Mouse (Mus musculus): ENCODE measurements around the gene Prdx5.

Prdx5 gene

DNA sequence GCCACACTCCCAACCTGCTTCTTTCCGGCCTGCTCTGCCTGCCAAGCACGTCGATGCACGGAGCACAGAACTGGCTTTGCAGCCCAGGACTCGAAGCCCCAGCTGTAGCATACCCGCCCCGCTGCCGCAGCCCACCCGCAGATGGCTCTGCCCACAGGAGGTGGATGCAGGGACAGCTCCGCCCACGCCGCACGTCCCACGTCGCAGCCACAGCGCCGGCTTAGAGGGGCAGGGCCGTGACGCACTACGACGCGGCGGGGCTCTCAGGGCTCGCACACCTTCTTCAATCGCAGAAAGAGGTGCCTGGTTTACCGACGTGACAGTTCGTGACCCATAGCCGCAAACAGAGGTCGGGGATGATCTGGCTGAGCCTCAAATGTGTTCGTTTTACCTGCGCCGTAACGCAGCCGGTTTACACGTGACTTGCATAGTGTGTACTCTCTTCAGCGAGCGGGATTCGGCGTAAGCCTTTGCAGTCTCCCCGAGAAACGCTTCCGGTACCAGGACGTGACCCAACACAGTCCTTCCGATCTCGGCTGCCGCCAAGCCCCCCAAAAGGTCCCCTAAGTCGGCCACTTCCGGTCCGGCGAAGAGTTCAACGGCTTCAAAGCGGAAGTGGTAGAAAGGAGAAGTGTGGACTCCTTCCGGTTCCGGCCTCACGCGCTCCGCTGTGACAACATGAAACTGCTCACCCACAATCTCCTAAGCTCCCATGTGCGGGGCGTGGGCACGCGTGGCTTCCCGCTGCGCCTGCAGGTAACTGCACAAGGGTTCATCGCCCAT, at the start of gene Prdx5, which contains the start of gene Trmt112:
Gene Prdx5 (minus strand): TSS at position 600 of the 783 bp plus-strand sequence.
Gene Trmt112 (plus strand): TSS at position 192 of the 783 bp plus-strand sequence.
- peak; percentile 94 for DNase-seq (ENCODE audit: low read depth, low spot score)

DNA sequence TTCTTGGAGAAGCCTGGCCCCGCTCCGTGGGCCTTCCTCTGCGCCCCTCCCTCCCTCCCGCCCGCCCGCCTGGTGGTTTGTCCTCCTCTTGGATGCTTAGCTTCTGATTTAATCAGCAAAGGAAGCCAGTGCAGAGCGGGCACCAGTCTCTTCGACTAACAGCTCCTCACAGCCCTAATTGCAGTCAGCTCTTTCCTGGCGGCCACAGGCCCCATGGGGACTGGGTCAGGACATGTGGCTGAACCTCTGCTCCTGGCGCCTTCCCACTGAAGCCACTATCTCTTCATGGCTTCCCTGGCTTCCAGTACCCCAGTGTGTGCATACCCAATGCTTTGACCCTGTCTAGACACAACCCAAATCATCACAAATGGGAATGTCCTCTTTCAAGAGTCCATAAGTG, 46.6 kb upstream of the Prdx5 start:
- DNase-seq (ENCODE audit: low read depth, low spot score) = no peak

DNA sequence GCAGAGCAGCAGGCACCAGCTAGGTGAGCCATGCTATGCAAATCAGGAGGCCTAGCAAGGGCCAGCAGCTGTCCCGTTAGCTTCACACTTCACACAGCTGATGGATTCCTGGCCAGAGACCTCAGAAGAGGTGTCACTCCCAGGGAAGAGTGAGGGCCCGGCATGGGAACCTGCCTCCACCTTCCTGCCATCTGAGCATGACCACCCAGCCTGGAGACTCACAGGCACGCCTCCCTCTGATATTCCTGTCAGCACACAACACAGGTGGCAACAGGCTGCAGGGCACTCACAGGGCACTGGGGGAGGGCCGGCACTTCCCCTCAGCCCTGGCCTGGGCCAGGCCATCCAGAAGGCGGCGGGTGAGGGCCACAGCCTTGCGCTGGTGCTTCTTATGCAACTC, 45.5 kb upstream of the Prdx5 start:
- no peak for DNase-seq (ENCODE audit: low read depth, low spot score)

DNA sequence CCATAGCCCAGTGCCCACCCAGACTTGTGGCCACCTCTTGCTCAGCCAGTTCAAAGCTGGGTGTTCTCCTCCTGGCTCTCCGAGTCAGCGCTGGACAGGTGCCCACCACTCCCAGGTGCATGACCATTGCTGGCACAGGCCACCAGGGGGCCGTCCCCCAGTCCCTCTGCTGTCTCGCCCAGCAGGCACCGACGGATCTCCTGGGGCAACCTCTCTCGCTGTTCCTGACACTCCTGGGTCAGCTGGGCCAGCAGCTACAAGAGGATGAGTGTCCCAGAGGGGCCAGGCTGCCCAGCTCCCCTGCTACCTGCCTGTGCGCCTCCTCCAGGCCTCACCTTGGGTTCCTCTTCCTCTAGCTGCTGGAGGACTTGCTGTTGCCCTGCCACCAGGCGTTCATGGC, 44.1 kb upstream of the Prdx5 start:
- DNase-seq (ENCODE audit: low read depth, low spot score) = no peak

DNA sequence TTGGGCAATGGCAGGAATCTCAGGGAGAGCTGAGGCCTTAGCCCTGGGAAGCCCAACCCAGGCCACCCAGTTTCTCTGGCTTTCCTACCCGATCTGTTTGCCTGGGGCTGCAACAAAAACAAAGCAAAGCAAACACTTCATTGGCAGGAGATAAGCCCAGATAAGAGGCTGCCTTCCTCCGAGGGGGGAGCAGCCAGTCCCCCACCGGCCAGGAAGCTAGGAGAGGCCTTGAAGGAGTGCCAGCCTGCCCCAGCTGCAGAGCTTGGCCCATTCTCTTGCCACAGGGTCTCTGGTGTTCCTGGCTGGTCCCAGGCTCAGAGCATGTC, 42.8 kb upstream of the Prdx5 start:
- no peak for DNase-seq (ENCODE audit: low read depth, low spot score)

DNA sequence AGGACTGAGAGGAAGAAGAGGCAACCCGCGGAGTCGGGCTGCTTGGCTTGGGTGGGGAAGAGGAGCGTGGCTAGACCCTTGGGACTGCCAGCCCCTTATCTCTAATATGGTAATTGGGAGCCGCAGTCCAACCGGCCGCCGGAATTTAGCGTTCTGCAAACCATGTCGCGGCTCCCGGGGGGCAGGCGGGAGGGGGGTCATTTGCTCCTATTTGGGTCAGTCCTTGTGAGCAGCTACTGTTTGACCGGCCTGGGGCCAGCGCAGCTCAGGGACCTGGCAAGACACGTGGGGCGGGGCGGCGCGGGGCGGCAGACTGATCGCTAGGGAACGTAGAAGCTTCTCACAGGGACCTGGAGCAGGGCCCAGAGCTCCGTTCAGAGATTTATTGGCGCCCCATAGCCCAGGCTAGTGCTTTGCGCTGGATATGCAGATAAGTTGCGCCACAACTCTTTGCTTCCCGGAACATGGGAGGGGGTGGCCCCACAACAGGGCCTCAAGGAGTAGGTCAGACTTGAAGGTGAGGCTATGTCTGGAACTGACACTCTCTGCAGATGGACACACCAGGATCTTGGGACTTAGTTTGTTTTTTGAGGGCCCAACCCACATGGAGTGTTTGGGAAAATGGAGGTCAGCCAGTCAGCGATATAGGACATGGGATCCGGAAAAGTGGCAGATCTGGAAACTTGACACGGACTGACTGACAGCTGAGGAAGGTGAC, 42.2 kb upstream of the Prdx5 start:
- DNase-seq (ENCODE audit: low read depth, low spot score) = no peak

DNA sequence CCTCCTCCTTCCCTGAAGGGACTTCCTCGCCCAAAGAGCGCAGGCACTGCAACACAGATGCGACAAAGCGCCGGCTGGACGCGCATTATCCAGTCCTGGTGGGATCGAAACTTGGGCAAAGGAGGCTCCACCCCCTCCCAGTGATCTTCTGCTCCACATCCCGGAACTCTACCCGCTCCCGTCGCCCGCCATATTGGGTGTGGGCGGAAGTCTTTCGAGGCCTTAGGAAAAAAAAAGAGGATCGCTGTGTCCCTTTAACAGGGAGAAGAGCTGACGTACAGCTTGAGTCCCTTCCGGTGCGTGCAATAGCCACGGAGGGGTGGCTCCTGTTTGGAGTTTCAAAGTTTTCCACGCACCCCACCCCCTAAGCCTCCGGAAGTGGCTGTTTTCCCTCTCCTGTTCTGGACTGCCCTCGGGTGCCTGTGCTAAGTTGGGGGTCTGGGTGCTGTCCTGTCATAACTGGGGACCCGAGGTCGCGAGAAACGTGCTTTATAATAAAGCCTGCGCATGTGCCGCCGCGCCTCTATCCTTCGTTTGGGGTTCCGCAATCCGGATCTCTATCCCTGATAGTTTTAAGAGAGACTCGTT, 41.6 kb upstream of the Prdx5 start:
- peak; percentile 86 for DNase-seq (ENCODE audit: low read depth, low spot score)

DNA sequence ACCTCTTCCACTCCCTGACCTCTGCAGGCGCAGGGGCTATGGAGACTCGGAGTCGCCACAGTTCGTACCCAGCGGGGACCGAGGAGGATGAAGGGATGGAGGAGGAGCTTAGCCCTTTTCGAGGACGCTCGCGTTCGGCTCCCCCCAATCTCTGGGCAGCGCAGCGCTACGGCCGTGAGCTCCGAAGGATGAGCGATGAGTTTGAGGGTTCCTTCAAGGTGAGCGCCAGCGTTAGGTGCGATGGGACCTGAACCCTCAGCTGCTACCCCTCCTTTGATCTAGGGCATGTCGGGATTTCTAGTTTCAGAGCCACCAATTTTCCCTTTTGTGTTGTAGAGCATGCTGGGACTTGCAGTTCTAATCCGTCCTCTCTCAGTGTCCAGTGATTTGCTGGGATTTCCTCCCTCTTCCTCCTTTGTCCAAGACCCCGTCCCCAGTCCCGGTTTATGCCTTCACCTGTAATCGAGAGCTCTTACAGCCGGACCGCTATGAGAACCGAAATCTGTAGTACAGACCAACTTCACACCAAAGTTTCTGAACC, 40.8 kb upstream of the Prdx5 start:
- peak; percentile 78 for DNase-seq (ENCODE audit: low read depth, low spot score)

DNA sequence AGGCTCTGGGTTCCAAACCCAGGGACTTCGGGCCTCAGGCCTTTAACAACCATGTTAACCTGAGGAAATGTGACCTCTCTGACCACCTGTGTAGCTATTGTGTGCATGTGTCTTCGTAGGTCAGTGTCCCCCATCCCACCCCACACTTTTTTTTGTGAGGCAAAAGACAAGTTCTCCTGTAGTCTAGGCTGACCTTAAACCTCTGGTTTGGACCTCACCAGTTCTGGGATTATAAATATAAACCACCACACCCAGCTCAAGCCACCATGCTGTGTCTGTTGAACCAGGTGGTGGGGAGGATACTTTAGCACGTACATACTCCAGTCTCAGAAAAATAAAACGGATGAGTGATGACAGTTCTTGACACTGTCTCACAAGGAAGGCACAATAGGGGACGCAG, 40.0 kb upstream of the Prdx5 start:
- DNase-seq (ENCODE audit: low read depth, low spot score) = no peak

DNA sequence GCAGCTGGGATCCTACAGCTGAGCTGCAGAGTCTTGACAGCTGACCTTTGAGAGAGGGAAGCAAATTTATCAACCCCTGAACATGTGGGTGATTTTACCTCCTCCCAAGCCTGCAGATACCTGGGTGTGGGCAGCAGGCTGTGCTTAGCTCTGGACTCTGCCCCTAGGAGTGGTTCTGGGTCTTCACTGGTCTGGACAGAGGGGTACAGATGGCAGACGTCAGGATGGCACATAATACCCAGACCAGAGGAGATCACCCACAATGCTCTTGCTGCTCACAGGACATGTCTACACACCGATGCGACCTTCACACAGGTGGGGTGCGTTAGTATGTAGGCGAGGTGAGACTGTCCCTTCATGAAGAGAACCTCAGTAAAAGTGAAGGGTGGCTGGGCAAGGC, 39.6 kb upstream of the Prdx5 start:
- DNase-seq (ENCODE audit: low read depth, low spot score) = no peak

DNA sequence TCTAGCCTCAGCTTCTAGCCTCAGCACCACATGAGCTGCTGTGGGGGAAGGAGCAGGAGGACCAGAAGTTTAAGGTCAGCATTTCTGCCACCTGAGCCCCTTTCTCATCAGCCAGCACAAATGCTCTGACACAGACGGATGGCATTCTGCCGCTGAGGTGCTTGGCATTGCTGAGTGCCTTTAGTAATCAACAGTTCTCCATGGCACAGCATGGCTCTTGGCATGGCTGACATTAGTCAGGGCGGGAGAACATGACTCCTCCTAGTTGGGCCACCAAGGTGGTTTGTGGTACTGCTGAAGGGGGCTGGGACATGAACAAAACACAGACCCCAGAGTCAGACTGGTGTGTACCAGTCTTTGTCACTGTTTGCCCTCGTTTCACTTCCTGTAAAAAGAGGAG, 38.3 kb upstream of the Prdx5 start:
- no peak for DNase-seq (ENCODE audit: low read depth, low spot score)

DNA sequence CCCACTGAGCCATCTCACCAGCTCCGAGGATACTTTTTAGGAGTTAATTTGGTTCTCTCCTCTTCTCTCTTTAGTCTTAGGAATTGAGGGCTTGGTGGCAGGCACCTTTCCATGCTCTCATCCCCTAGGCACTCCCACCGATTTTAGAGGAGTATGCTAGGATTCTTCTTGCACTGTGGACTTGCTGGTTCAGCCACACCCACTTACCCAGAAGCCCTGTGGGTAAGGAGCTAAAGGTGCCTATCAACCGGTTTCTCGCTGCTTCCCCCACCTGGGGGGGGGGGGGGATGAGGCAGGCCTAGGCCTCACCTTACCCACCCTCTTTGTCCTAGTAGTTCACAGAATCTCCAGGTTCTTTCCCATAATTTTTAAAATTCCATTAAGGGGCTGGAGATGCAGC, 37.8 kb upstream of the Prdx5 start:
- DNase-seq (ENCODE audit: low read depth, low spot score) = no peak

DNA sequence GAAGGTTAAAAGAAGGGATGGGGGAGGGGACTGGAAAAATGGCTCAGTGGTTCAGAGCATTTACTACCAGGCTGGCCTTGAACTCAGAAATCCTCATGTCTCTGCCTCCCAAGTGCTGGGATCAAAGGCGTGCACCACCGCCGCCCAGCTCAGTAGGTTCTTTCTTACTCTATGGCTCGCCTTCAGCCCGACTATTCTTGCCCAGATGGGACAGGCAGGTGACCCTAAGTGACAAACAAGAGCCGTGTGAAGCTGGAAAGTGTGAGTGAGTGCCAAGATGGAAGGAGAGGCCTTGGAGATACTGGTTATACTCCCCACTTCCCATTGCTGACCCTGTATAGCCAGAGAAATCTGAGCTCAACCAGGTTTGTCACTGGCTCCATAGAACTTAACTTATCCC, 33.8 kb upstream of the Prdx5 start:
- no peak for DNase-seq (ENCODE audit: low read depth, low spot score)

DNA sequence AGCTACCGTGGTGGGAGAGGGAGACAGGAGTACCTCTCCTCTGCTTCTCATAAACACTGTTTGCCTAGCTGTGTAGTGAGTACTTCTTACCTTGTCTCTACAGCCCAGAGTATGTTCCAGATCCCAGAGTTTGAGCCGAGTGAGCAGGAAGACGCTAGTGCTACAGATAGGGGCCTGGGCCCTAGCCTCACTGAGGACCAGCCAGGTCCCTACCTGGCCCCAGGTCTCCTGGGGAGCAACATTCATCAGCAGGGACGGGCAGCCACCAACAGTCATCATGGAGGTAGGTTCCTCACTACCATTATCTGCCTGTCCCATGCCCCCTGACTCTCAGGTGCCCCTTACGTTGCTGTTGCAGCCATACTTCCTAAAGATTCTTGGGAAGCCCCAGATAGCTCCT, 32.9 kb upstream of the Prdx5 start:
- no peak for DNase-seq (ENCODE audit: low read depth, low spot score)

DNA sequence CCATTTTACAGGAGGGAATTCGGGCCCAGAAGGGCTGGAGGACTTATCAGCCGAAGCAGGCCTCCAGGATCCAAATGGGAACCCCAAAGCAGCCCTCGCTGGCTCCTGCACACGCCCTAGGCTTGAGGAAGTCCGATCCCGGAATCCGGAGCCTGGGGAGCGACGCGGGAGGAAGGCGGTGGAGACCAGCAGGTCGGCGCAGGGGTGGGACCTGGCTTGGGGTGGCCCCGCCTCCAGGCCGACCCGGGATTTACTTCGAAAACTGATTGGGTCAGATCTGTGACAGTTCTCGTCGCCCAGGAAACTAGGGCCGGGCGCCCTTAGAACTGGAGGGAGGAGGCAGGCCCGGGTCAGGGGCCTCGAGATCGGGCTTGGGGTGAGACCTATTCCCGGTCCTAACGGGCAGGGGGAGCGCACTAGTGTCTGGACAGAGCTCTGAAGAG, 32.4 kb upstream of the Prdx5 start, which contains the start of gene Gpr137:
Gene Gpr137 (minus strand): TSS at position 232 of the 443 bp plus-strand sequence.
- DNase-seq (ENCODE audit: low read depth, low spot score) = peak; percentile 82

DNA sequence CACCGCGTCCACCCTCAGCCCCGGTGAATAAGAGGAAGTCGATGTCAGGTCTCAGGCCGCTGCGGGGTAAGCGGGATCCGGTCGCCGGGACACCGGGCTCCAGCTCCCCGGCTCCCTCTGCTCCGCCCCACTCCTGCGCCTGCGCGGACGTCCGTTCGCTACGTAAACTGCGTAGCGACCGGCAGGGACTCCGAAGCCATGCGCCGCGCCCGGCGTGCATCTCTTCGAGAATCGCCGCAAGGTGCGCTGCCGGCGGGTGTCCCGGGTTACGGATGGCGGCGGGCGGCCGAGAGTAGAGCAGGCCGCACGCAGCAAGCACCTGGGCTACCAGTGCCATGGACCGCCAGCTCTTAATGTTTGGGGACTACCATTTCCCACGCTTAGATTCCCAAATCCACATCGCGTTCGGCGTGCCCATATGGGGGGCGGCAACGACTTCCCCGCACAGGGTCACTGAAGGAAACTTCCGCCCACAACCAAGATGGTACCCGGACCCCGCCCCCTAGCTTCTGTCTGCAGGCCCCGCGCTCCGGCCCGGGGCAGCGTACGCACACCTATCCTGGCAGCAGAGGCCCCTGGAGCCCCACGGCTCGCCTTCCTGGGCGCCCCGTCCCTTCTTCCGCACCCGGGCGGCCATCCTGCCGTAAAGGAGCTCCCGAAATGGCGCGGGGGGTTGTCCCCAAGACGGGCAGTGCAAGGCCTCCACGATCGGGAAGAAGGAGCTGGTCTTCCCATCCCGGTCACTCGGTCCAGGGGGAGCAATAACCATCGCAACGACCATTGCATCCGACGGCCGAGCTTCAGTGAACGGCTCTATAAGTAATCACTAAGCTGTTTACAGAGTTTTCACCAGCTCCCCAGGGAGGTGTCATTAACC, 31.7 kb upstream of the Prdx5 start, which contains the start of gene Bad:
Gene Bad (plus strand): TSS at position 490 of the 877 bp plus-strand sequence.
- peak; percentile 93 for DNase-seq (ENCODE audit: low read depth, low spot score)

DNA sequence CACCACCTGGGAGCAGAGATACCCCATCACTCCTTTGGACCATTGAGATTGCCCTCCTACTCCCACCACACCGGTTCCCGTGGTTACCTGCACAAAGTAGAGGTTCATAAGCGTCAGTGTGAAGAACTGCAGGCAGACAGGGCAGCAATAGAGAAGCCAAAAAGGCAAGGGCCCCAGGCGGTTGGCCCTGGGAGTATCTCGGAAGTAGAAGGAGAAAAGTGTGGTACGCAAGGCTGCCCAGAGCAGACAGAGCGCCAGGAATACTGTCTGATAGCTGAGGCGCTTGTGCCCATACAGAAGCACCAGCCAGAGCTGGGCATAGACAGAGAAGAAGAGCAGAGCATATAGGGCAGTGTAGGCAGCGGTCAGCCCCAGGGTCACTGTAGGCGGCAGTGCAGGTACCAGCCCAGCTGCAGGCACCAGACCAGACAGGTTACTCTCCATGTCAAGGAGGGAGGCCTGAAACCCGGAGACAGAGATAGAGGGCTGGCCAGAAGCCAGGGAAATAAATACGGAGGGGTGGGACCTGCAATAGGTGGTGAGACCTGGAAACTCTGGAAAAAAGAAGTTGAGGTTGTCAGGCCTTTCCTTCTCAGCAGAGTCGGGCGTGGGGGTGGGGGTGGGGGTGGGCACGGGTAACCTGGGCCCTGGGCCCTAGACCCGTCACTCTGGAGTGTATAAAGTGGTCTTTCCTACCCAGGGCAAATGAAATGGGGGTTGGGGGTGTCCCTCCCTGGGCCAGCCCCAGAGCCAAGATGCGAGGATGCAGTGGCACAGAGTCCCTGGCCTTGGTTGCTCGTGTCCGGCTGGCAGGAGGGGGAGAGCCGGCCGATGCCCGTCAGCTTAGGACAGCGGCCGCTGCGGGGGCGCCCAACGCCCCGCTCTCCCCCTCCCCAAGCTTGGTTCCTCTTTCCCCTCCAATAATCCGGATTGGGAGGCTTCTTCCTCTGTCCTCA, 30.8 kb upstream of the Prdx5 start:
- no peak for DNase-seq (ENCODE audit: low read depth, low spot score)

DNA sequence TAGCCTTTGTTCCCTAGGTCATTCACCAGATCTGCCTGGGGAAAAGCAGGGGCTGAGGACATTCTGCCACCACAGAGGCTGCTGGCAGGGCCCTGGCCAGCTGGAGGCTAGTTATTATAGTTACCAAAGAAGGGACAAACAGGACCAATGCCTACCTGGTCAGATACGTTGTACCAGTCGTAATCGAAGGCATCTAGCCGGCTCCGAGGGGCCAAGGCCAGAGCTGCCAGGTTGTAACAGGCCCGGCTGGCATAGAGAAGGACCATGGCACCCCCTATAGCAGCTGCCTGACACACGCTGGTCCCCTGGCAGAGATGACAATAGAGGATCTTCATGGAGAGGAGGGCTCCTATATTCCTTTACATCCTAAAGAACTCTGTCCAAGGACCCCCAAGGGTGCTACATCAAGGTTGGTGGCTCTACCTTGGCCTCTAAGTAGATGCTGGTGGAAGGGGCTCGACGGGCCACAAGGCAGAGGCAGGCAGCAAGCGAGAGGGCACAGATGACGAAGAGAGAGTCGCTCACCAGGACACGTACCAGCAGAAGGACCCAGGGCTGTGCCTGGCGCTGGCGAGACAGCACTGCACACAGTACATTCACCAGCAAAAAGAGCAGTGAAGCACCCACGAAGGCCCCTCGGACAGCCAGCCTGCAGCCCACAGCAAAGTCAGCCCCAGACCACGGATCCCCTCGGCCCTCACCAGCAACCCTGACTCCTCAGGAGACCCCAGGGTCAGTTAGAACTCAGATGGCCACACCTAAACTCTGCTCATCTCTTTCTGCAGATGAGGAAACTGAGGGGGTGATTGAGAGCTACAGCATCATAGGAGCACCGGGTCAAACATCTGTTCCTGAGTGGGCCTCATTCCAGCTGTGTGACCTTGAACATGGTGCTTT, 29.4 kb upstream of the Prdx5 start:
- DNase-seq (ENCODE audit: low read depth, low spot score) = no peak
